Mouse (Mus musculus) CH12F3 (cell line): Measurements from ENCODE around the gene Skint11.
"Not testable (repeated sequence)": the region's sequence is repeated elsewhere in the genome, so short reads cannot be mapped to it uniquely, and the experiment has no call there.

Experiments used
- in situ Hi-C: fragments of 300-500 bp; cut with MboI; formaldehyde crosslinking; loops from 2 replicates; pipeline ENCODE4 v1.14.3; 2020; ENCODE audit warnings: low sequenced_read_pairs

The Skint11 gene

GRCm38 (mm10) chr4:114163084-114163483 lies at the start of gene Skint11:
Skint11 (plus strand) TSS chr4:114163384.
- in situ Hi-C loops: no loop called here

DNA sequence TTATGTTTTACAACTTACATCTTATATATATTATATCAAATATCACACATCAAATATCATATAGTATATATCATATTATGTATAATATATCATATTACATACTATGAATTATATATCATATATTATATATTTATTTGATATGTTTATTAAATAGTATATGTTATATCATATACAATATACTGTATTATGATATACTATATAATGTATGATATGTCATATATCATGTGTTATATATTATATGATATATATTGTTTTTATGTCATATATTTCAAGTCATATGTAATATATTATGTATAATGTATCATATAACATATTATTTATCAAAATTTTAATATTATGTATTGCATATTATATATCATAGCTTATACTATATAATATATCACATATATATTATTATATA lies 2.0 kb upstream of the Skint11 start:
- in situ Hi-C loops: no loop called here

- in situ Hi-C loops: not testable (repeated sequence)
These were observed 9.7 kb downstream of the Skint11 start for GRCm38 (mm10) chr4:114172898-114173297.

DNA sequence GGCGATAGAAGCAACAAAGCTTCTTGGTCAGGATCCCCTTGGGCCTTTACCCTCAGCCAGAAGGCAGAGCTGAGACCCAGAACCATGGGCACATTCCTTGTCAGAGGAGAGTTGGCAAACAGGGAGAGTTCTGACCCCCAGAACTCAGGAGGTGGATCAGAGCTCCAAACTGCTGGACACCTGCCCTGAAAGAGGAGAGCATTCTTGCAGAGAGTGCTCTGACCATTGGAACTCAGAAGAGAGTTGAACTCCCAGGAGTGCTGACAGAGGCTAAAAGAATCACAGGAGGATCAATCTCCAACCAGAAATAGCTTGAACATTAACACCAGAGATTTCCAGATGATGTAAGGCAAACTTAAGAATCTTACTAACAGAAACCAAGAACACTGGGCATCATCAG lies 93.7 kb downstream of the Skint11 start:
- in situ Hi-C loops: not testable (repeated sequence)
